Mouse (Mus musculus): ENCODE data around the gene Smim13. TPM values are rescaled to one million over a fixed set of nuclear protein-coding genes. Genes with fewer than 3 reads are reported as not detected.

Smim13 gene
- polyA plus RNA-seq (2015; fragmentation: Illumina TruSeq; extraction: RNeasy Lipid Tissue Mini Kit (QIAGEN cat#74804); ENCODE audit: low read depth, low replicate concordance) = 138 TPM

GRCm38 (mm10) chr13:41249538-41250317, at the start of gene Smim13:
Gene Smim13, plus strand, starts transcription at chr13:41249844.

GRCm38 (mm10) chr13:41220304-41220834, 29.3 kb upstream of the Smim13 start, which contains the start of gene Elovl2:
Gene Elovl2, minus strand, starts transcription at chr13:41220405.

GRCm38 (mm10) chr13:41273927-41274650, 24.4 kb downstream of the Smim13 start, which contains the start of gene Gm17364:
Gene Gm17364, minus strand, starts transcription at chr13:41273977.

Other genes with a start within 250 kb of the Smim13 start
- gene Pak1ip1, start 248.8 kb upstream of the Smim13 start, polyA plus RNA-seq (2015; fragmentation: Illumina TruSeq; extraction: RNeasy Lipid Tissue Mini Kit (QIAGEN cat#74804); ENCODE audit: low read depth, low replicate concordance) = 63.2 TPM
- gene Tmem14c, start 233.6 kb upstream of the Smim13 start, polyA plus RNA-seq (2015; fragmentation: Illumina TruSeq; extraction: RNeasy Lipid Tissue Mini Kit (QIAGEN cat#74804); ENCODE audit: low read depth, low replicate concordance) = 128 TPM
- 2.2 TPM for gene Mak, start 170.1 kb upstream of the Smim13 start, polyA plus RNA-seq (2015; fragmentation: Illumina TruSeq; extraction: RNeasy Lipid Tissue Mini Kit (QIAGEN cat#74804); ENCODE audit: low read depth, low replicate concordance)
- gene Gcm2, start 138.8 kb upstream of the Smim13 start, polyA plus RNA-seq (2015; fragmentation: Illumina TruSeq; extraction: RNeasy Lipid Tissue Mini Kit (QIAGEN cat#74804); ENCODE audit: low read depth, low replicate concordance) = not detected
- gene Sycp2l, start 135.5 kb upstream of the Smim13 start, polyA plus RNA-seq (2015; fragmentation: Illumina TruSeq; extraction: RNeasy Lipid Tissue Mini Kit (QIAGEN cat#74804); ENCODE audit: low read depth, low replicate concordance) = 0.22 TPM
- 11.2 TPM for gene Elovl2, start 29.4 kb upstream of the Smim13 start, polyA plus RNA-seq (2015; fragmentation: Illumina TruSeq; extraction: RNeasy Lipid Tissue Mini Kit (QIAGEN cat#74804); ENCODE audit: low read depth, low replicate concordance)
- not detected for gene Gm17364, start 24.1 kb downstream of the Smim13 start, polyA plus RNA-seq (2015; fragmentation: Illumina TruSeq; extraction: RNeasy Lipid Tissue Mini Kit (QIAGEN cat#74804); ENCODE audit: low read depth, low replicate concordance)
- 8.2 TPM for gene Nedd9, start 237.5 kb downstream of the Smim13 start, polyA plus RNA-seq (2015; fragmentation: Illumina TruSeq; extraction: RNeasy Lipid Tissue Mini Kit (QIAGEN cat#74804); ENCODE audit: low read depth, low replicate concordance)

Data from brain, adult 10 weeks (tissue).